Mouse (Mus musculus) thymus, adult 2 months (tissue): ENCODE measurements at regions not wholly inside any gene's neighbourhood (a gene's known extent, or its start where the extent isn't known, plus 50 kb on each side); places are given as distances from the start of the nearest gene placed in this dataset.

ENCODE experiments used
- CTCF ChIP-seq: fragments of 200-500 bp; IDR thresholded peaks from 2 replicates; pipeline ENCODE4 v1.5.1; 2012; ENCODE audit warnings: mild to moderate bottlenecking, control low read depth, low read length, moderate library complexity, borderline replicate concordance; ENCODE audit not compliant: control insufficient read depth, poor library complexity, insufficient read depth; ENCODE audit errors: extremely low read depth
- POLR2A ChIP-seq: fragments of 200-500 bp; IDR thresholded peaks from 2 replicates; pipeline ENCODE4 v1.6.1; 2012; ENCODE audit warnings: mild to moderate bottlenecking, low read length, control low read depth, moderate library complexity; ENCODE audit not compliant: control insufficient read depth, poor library complexity, insufficient read depth; ENCODE audit errors: extremely low read depth

- TF ChIP-seq CTCF (no peak), POLR2A (no peak)
Observed at GRCm38 (mm10) chr14:105622166-105622565, 274.5 kb downstream of the Spry2 start.
